Mouse (Mus musculus): ENCODE data around the gene Mad1l1. TPM values are rescaled to one million over a fixed set of nuclear protein-coding genes. Genes with fewer than 3 reads are reported as not detected.

Mad1l1 gene
- total and polyA plus RNA-seq, 3 experiments, result 40.5 to 65.2 TPM; not detected in 1

- Histone ChIP-seq H3K36me3 (ENCODE audit: control insufficient read depth in 1 of 2, insufficient read depth in 2 of 2, low read length in 2 of 2) (peaks cover 0 to 3% of the 10 kb centered on the region in 2 experiments; a peak in 1 of 4 replicates), H3K79me2 (ENCODE audit: control insufficient read depth, insufficient read depth, low read length, poor library complexity) (no peaks in the 10 kb centered on the region), H3K9me3 (replicated peaks; ENCODE audit: insufficient read depth, low read length) (no peaks in the 10 kb centered on the region), H3K9ac (ENCODE audit: control insufficient read depth, low read depth, low read length, poor library complexity, severe bottlenecking) (no peak overlapping the region), H3K4me1 (ENCODE audit: control insufficient read depth in 1 of 2, insufficient read depth in 2 of 2, low read length in 2 of 2) (no peaks in the 10 kb centered on the region), H3K4me3 (ENCODE audit: control insufficient read depth in 1 of 2, insufficient read depth in 1 of 2, low read depth in 2 of 2, low read length in 2 of 2) (no peak overlapping the region), H3K27ac (ENCODE audit: control insufficient read depth, low read depth, low read length) (no peak overlapping the region), H3K27me3 (ENCODE audit: control insufficient read depth in 1 of 2, insufficient read depth in 2 of 2, low read length in 2 of 2) (no peaks in the 10 kb centered on the region)
- TF ChIP-seq UBTF (IDR thresholded peaks at IDR 0.05; ENCODE audit: borderline replicate concordance, insufficient read depth, low read depth, low read length), result no peak
- no peak for TF ChIP-seq MYC (IDR thresholded peaks at IDR 0.05; ENCODE audit: low read depth, low read length)
- TF ChIP-seq GATA1 (IDR thresholded peaks at IDR 0.05; ENCODE audit: low read depth, low read length), result no peak
- no peak for TF ChIP-seq TAL1 (IDR thresholded peaks at IDR 0.05; ENCODE audit: low read length)
- no peak for TF ChIP-seq NELFE (IDR thresholded peaks at IDR 0.05; ENCODE audit: low read depth, low read length)
- no peak for TF ChIP-seq KAT2A (conservative IDR thresholded peaks at IDR 0.05; ENCODE audit: low read depth, low read length)
- no peak for TF ChIP-seq E2F4 (IDR thresholded peaks at IDR 0.05; ENCODE audit: borderline replicate concordance, low read depth, low read length)
- no peak for TF ChIP-seq MYB (IDR thresholded peaks at IDR 0.05; ENCODE audit: low read depth, low read length)
- no peak for TF ChIP-seq RAD21 (IDR thresholded peaks at IDR 0.05; ENCODE audit: low read depth, low read length)
- no peak for TF ChIP-seq MAZ (IDR thresholded peaks at IDR 0.05; ENCODE audit: low read depth, low read length)
- TF ChIP-seq SMC3 (IDR thresholded peaks at IDR 0.05; ENCODE audit: low read depth, low read length), result no peak
- DNase-seq (ENCODE audit: low read depth, low spot score), result no peak
Measured at GRCm38 (mm10) chr5:140225103-140225502, 96.2 kb downstream of the Mad1l1 start.

GRCm38 (mm10) chr5:140223070-140224053 lies 98.0 kb downstream of the Mad1l1 start:
- no peak for DNase-seq (ENCODE audit: low read depth, low spot score)

More at GRCm38 (mm10) chr5:140223070-140224053, 98.0 kb downstream of the Mad1l1 start:
- Histone ChIP-seq H3K27me3 (ENCODE audit: control insufficient read depth in 1 of 2, insufficient read depth in 2 of 2, low read length in 2 of 2) (no peaks in the 10 kb centered on the region), H3K27ac (ENCODE audit: control insufficient read depth, low read depth, low read length) (no peak overlapping the region), H3K4me1 (ENCODE audit: control insufficient read depth in 1 of 2, insufficient read depth in 2 of 2, low read length in 2 of 2) (no peaks in the 10 kb centered on the region), H3K4me3 (ENCODE audit: control insufficient read depth in 1 of 2, insufficient read depth in 1 of 2, low read depth in 2 of 2, low read length in 2 of 2) (no peak overlapping the region), H3K9me3 (replicated peaks; ENCODE audit: insufficient read depth, low read length) (no peaks in the 10 kb centered on the region), H3K79me2 (ENCODE audit: control insufficient read depth, insufficient read depth, low read length, poor library complexity) (no peaks in the 10 kb centered on the region), H3K36me3 (ENCODE audit: control insufficient read depth in 1 of 2, insufficient read depth in 2 of 2, low read length in 2 of 2) (peaks cover 0 to 2% of the 10 kb centered on the region in 2 experiments; a peak in 1 of 4 replicates), H3K9ac (ENCODE audit: control insufficient read depth, low read depth, low read length, poor library complexity, severe bottlenecking) (no peak overlapping the region)
- TF ChIP-seq USF2 (IDR thresholded peaks at IDR 0.05; ENCODE audit: borderline replicate concordance in 1 of 2, insufficient read depth in 1 of 2, low read depth in 1 of 2, low read length in 2 of 2) (no peak), TBP (IDR thresholded peaks at IDR 0.05; ENCODE audit: low read depth, low read length) (no peak), MAFK (IDR thresholded peaks at IDR 0.05; ENCODE audit: borderline replicate concordance, low read depth, low read length) (no peak)

Data from MEL (cell line).